Mouse (Mus musculus) hindbrain, embryonic 15.5 days (tissue): Measurements from ENCODE around the gene C77080. TPM values are rescaled to one million over a fixed set of nuclear protein-coding genes. Genes with fewer than 3 reads are reported as not detected.

Experiments used
- ATAC-seq: fragments of 200-750 bp; cut with Nextera tagmentation; 2 replicates; pipeline ENCODE4 v1.8.0; 2017; ENCODE audit warnings: low read depth, moderate number of reproducible peaks, moderate TSS enrichment; ENCODE audit not compliant: low FRiP score
- H3K27ac ChIP-seq: fragments of 300-500 bp; sonication (generic); replicated peaks from 2 replicates; pipeline ENCODE4 v1.5.1; 2015; ENCODE audit warnings: mild to moderate bottlenecking, inconsistent platforms
- H3K27me3 ChIP-seq: fragments of 300-500 bp; sonication (generic); 2 replicates; pipeline ENCODE4 v1.6.1; 2015; ENCODE audit warnings: control low read depth, inconsistent platforms
- H3K36me3 ChIP-seq: fragments of 300-500 bp; sonication (generic); 2 replicates; pipeline ENCODE4 v1.6.1; 2015; ENCODE audit warnings: control low read depth, inconsistent platforms
- H3K4me1 ChIP-seq: fragments of 300-500 bp; sonication (generic); replicated peaks from 2 replicates; pipeline ENCODE4 v1.6.1; 2015; ENCODE audit warnings: control low read depth, inconsistent platforms
- H3K4me2 ChIP-seq: fragments of 300-500 bp; sonication (generic); 2 replicates; pipeline ENCODE4 v1.6.1; 2015; ENCODE audit warnings: moderate library complexity, mild to moderate bottlenecking, inconsistent platforms
- H3K4me3 ChIP-seq: fragments of 300-500 bp; sonication (generic); 2 replicates; pipeline ENCODE4 v1.5.1; 2015; ENCODE audit warnings: mild to moderate bottlenecking, inconsistent platforms
- H3K9ac ChIP-seq: fragments of 300-500 bp; sonication (generic); 2 replicates; pipeline ENCODE4 v1.6.1; 2015; ENCODE audit warnings: inconsistent platforms
- H3K9me3 ChIP-seq: fragments of 300-500 bp; sonication (generic); 2 replicates; pipeline ENCODE4 v1.6.1; 2016; ENCODE audit warnings: control low read depth, inconsistent platforms
- WGBS: fragments of 180-500 bp; shearing (Covaris S2); methylation state at CpG from one replicate; pipeline ENCODE4 v1.1.7; 2015; 5-methylcytosine and 5-hydroxymethylcytosine counted together
- polyA plus RNA-seq: library from polyadenylated mRNA; unstranded; fragments of >200 nt; fragmentation: Nextera tagmentation; extraction: Ambion mirVana; gene quantifications from 2 replicates; pipeline ENCODE4 v1.2.1, GENCODE M21; 2015

C77080 gene
- polyA plus RNA-seq, 1 experiment from 2014 or later, result 8.3 TPM

- H3K9ac ChIP-seq, result no peak overlapping the region
- H3K27me3 ChIP-seq, result no peaks in the 10 kb centered on the region
- no peaks in the 10 kb centered on the region for H3K9me3 ChIP-seq
- H3K27ac ChIP-seq, result no peak overlapping the region
- H3K4me1 ChIP-seq, result peaks cover 26% of the 10 kb centered on the region
- ATAC-seq, result no peak
- H3K36me3 ChIP-seq, result no peaks in the 10 kb centered on the region
- 88% methylated on average over 7 of the region's 7 CpGs for WGBS
- no peak overlapping the region for H3K4me2 ChIP-seq
- H3K4me3 ChIP-seq, result no peak overlapping the region
Measured at GRCm38 (mm10) chr4:129234488-129234887, 26.7 kb downstream of the C77080 start.

- no peak overlapping the region for H3K4me2 ChIP-seq
- H3K9ac ChIP-seq, result no peak overlapping the region
- no peaks in the 10 kb centered on the region for H3K36me3 ChIP-seq
- peaks cover 19% of the 10 kb centered on the region for H3K4me1 ChIP-seq
- no peaks in the 10 kb centered on the region for H3K9me3 ChIP-seq
- no peak overlapping the region for H3K4me3 ChIP-seq
- H3K27me3 ChIP-seq, result no peaks in the 10 kb centered on the region
- 78% methylated on average over 9 of the region's 9 CpGs for WGBS
- no peak overlapping the region for H3K27ac ChIP-seq
- ATAC-seq, result no peak
Measured at GRCm38 (mm10) chr4:129232561-129233360, 28.4 kb downstream of the C77080 start.

- peaks cover 19% of the 10 kb centered on the region for H3K4me1 ChIP-seq
- no peak overlapping the region for H3K9ac ChIP-seq
- ATAC-seq, result no peak
- no peaks in the 10 kb centered on the region for H3K36me3 ChIP-seq
- WGBS, result 74% methylated on average over 12 of the region's 12 CpGs
- no peak overlapping the region for H3K4me3 ChIP-seq
- H3K9me3 ChIP-seq, result no peaks in the 10 kb centered on the region
- H3K27ac ChIP-seq, result no peak overlapping the region
- no peak overlapping the region for H3K4me2 ChIP-seq
- no peaks in the 10 kb centered on the region for H3K27me3 ChIP-seq
Measured at GRCm38 (mm10) chr4:129231594-129232450, 29.4 kb downstream of the C77080 start.

- Histone ChIP-seq H3K4me3 (no peak overlapping the region), H3K27me3 (no peaks in the 10 kb centered on the region), H3K9me3 (no peaks in the 10 kb centered on the region), H3K4me2 (no peak overlapping the region), H3K27ac (no peak overlapping the region), H3K4me1 (peaks cover 27% of the 10 kb centered on the region), H3K9ac (no peak overlapping the region), H3K36me3 (no peaks in the 10 kb centered on the region)
- 60% methylated on average over 8 of the region's 8 CpGs for WGBS
- no peak for ATAC-seq
Measured at GRCm38 (mm10) chr4:129230926-129231325, 30.3 kb downstream of the C77080 start.

- peaks cover 8% of the 10 kb centered on the region; the same call in 1 of the 2 replicates for H3K36me3 ChIP-seq
- H3K4me1 ChIP-seq, result peaks cover 52% of the 10 kb centered on the region
- H3K27ac ChIP-seq, result peak overlapping the region; percentile 79
- no peak for ATAC-seq
- peak overlapping the region; percentile 55 for H3K4me3 ChIP-seq
- no peaks in the 10 kb centered on the region for H3K27me3 ChIP-seq
- peak overlapping the region; percentile 71 for H3K9ac ChIP-seq
- WGBS, result 15% methylated on average over 8 of the region's 8 CpGs
- no peaks in the 10 kb centered on the region for H3K9me3 ChIP-seq
- H3K4me2 ChIP-seq, result peak overlapping the region; percentile 70
Measured at GRCm38 (mm10) chr4:129227985-129228381, 33.2 kb downstream of the C77080 start.

- peaks cover 56% of the 10 kb centered on the region for H3K4me1 ChIP-seq
Measured at GRCm38 (mm10) chr4:129227170-129227984, 33.8 kb downstream of the C77080 start.

GRCm38 (mm10) chr4:129226441-129226963 is 34.7 kb downstream of the C77080 start:
- peaks cover 16% of the 10 kb centered on the region for H3K36me3 ChIP-seq
- peak overlapping the region; percentile 70 for H3K4me2 ChIP-seq
- peak overlapping the region; percentile 71 for H3K9ac ChIP-seq
- ATAC-seq, result no peak
- H3K4me3 ChIP-seq, result peak overlapping the region; percentile 55
- peaks cover 56% of the 10 kb centered on the region for H3K4me1 ChIP-seq
- 29% methylated on average over 5 of the region's 5 CpGs for WGBS
- H3K27me3 ChIP-seq, result no peaks in the 10 kb centered on the region
- peak overlapping the region; percentile 79 for H3K27ac ChIP-seq
- no peaks in the 10 kb centered on the region for H3K9me3 ChIP-seq

More at GRCm38 (mm10) chr4:129227170-129227984, 33.8 kb downstream of the C77080 start:
- WGBS, result 4% methylated on average over 22 of the region's 22 CpGs
- ATAC-seq, result peak; percentile 54; the same call in 1 of the 2 replicates
- H3K27me3 ChIP-seq, result no peaks in the 10 kb centered on the region
- H3K4me3 ChIP-seq, result peak overlapping the region; percentile 55
- H3K4me2 ChIP-seq, result peak overlapping the region; percentile 70
- no peaks in the 10 kb centered on the region for H3K9me3 ChIP-seq
- peaks cover 8% of the 10 kb centered on the region; the same call in 1 of the 2 replicates for H3K36me3 ChIP-seq
- H3K27ac ChIP-seq, result peak overlapping the region; percentile 79
- peak overlapping the region; percentile 71 for H3K9ac ChIP-seq

GRCm38 (mm10) chr4:129225315-129225714 is 35.9 kb downstream of the C77080 start:
- peaks cover 27% of the 10 kb centered on the region for H3K36me3 ChIP-seq
- no peak overlapping the region for H3K9ac ChIP-seq
- peak overlapping the region; percentile 70; the same call in 1 of the 2 replicates for H3K4me2 ChIP-seq

GRCm38 (mm10) chr4:129223421-129224281 is 37.6 kb downstream of the C77080 start:
- H3K27me3 ChIP-seq, result no peaks in the 10 kb centered on the region
- H3K4me1 ChIP-seq, result peaks cover 60% of the 10 kb centered on the region
- ATAC-seq, result 0 out of 2 replicates have a peak, but pooled peaks have one; percentile 14
- no peaks in the 10 kb centered on the region for H3K9me3 ChIP-seq
- 21% methylated on average over 54 of the region's 55 CpGs for WGBS
- H3K4me2 ChIP-seq, result peak overlapping the region; percentile 50
- no peak overlapping the region for H3K27ac ChIP-seq
- H3K4me3 ChIP-seq, result peak overlapping the region; percentile 11; the same call in 1 of the 2 replicates
- H3K9ac ChIP-seq, result peak overlapping the region; percentile 2; the same call in 1 of the 2 replicates
- peaks cover 42% of the 10 kb centered on the region for H3K36me3 ChIP-seq

More at GRCm38 (mm10) chr4:129225315-129225714, 35.9 kb downstream of the C77080 start:
- no peaks in the 10 kb centered on the region for H3K9me3 ChIP-seq
- no peak overlapping the region for H3K27ac ChIP-seq
- peaks cover 56% of the 10 kb centered on the region for H3K4me1 ChIP-seq
- 93% methylated on average over 12 of the region's 12 CpGs for WGBS
- no peaks in the 10 kb centered on the region for H3K27me3 ChIP-seq
- ATAC-seq, result no peak
- H3K4me3 ChIP-seq, result no peak overlapping the region

GRCm38 (mm10) chr4:129222019-129222925 is 38.9 kb downstream of the C77080 start:
- WGBS, result 67% methylated on average over 31 of the region's 31 CpGs
- Histone ChIP-seq H3K4me1 (peaks cover 49% of the 10 kb centered on the region), H3K36me3 (peaks cover 56% of the 10 kb centered on the region), H3K9ac (no peak overlapping the region), H3K27me3 (no peaks in the 10 kb centered on the region), H3K9me3 (no peaks in the 10 kb centered on the region), H3K4me3 (no peak overlapping the region), H3K27ac (no peak overlapping the region), H3K4me2 (no peak overlapping the region)
- ATAC-seq, result no peak
